Mouse (Mus musculus) heart, adult 2 months (tissue): ENCODE measurements around the gene 2410137M14Rik.

Experiments used
- CTCF ChIP-seq: fragments of 200-600 bp; IDR thresholded peaks from 2 replicates; pipeline ENCODE4 v1.8.1; 2022; ENCODE audit warnings: antibody characterized with exemption, mild to moderate bottlenecking, moderate library complexity
- POLR2A ChIP-seq: fragments of 200-500 bp; IDR thresholded peaks from 2 replicates; pipeline ENCODE4 v1.6.1; 2011; ENCODE audit warnings: mild to moderate bottlenecking, low read depth, low read length, control low read depth; ENCODE audit not compliant: insufficient read depth

- TF ChIP-seq CTCF (no peak), POLR2A (no peak)
These were observed 45.4 kb upstream of the 2410137M14Rik start for GRCm38 (mm10) chr17:37026425-37026824.
